Mouse (Mus musculus): Measurements from ENCODE around the gene Chmp6. TPM values are rescaled to one million over a fixed set of nuclear protein-coding genes. Genes with fewer than 3 reads are reported as not detected.

Chmp6 gene
- polyA plus RNA-seq, 1 experiment from 2014 or later = 104 TPM

DNA sequence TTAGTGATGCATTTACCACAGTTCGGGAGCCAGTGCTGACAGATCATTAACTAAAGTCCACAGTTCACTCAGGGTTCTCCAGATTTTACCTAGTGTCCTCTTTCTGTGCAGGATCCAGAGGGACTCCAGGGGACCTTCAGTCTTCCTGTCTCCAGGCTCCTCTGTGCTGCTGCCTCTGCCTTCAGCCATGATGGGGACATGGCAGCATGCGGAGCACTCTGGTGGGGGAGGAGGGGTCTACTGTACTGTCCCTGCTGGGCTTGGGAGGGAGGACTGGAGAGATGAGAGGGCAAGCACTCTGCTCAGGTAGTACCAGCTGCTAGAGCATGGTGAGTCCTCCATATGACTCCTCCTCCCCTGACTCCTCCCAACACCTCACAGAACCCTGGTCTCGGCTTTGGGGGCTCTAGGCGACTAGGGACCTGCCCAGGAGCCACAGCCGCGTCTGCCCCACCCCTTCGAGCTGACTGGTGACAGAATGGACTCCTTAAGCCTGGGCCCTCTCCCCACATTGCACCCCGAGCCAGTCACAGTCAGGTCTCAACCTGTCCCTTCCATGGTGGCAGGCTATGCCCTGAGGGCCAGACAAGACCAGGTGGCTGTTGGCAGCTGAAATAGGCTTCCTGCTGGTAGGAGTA, 26.0 kb downstream of the Chmp6 start:
- peaks cover 80% of the 10 kb centered on the region for H3K4me1 ChIP-seq
- no peak for ATAC-seq (ENCODE audit: insufficient number of reproducible peaks, insufficient read depth, low FRiP score, low TSS enrichment, low read depth)
- no peaks in the 10 kb centered on the region for H3K9me3 ChIP-seq
- H3K4me3 ChIP-seq = no peak overlapping the region
- 43% methylated on average over 8 of the region's 8 CpGs for WGBS
- H3K27me3 ChIP-seq = peaks cover 4% of the 10 kb centered on the region; the same call in 1 of the 2 replicates
- H3K4me2 ChIP-seq = peak overlapping the region; percentile 27
- no peaks in the 10 kb centered on the region for H3K36me3 ChIP-seq
- H3K27ac ChIP-seq = peak overlapping the region; percentile 85; the same call in 1 of the 2 replicates
- 0 out of 2 replicates have a peak overlapping the region, but pooled peaks have one; percentile 40 for H3K9ac ChIP-seq

DNA sequence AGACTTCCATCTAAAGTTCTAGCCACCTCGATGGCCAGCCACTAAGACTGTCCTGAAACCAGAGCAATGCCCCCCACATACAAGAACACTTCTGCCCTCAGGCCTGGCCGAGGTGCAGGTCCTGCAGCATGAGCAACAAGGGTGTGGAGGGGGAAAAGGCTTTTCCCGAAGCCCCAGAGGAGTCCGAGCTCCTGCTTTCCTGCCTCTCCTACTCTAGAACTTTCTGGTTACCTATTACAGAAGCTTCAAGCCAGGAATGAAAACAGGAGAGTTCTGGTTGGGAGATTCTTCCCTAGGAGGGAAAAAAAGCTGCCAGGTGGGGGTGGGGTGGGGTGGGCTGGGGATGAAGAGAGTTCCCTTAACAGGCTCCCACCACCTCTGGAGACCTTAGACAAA, 26.5 kb downstream of the Chmp6 start:
- Histone ChIP-seq H3K4me2 (peak overlapping the region; percentile 18; the same call in 1 of the 2 replicates), H3K9me3 (no peaks in the 10 kb centered on the region), H3K9ac (0 out of 2 replicates have a peak overlapping the region, but pooled peaks have one; percentile 16), H3K4me3 (no peak overlapping the region), H3K4me1 (peaks cover 85% of the 10 kb centered on the region), H3K27me3 (peaks cover 4% of the 10 kb centered on the region; the same call in 1 of the 2 replicates), H3K27ac (peak overlapping the region; percentile 85; the same call in 1 of the 2 replicates), H3K36me3 (no peaks in the 10 kb centered on the region)
- WGBS = 49% methylated on average over 4 of the region's 4 CpGs
- no peak for ATAC-seq (ENCODE audit: insufficient number of reproducible peaks, insufficient read depth, low FRiP score, low TSS enrichment, low read depth)

DNA sequence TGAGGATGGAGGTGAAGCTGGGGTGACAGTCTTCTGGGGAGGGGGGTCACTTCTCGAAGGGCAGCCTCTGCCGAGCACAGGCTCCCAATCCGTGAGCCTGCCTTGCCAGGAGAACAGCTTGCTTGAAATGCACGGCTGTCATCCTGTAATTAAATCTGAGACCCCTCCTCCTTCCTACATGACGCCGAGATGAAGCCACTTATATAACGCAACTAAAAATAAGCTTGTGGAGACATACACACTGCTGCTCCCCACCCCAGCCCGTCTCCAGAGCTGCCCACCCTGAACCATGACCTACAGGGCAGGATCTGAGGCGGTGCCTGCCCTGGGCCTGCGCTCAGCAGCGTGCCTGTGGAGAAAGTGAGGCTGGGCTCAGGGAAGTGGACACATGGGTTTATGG, 26.9 kb downstream of the Chmp6 start:
- Histone ChIP-seq H3K4me2 (peak overlapping the region; percentile 18; the same call in 1 of the 2 replicates), H3K27ac (no peak overlapping the region; the same call in 1 of the 2 replicates), H3K4me1 (peaks cover 89% of the 10 kb centered on the region), H3K9me3 (no peaks in the 10 kb centered on the region), H3K27me3 (peaks cover 4% of the 10 kb centered on the region; the same call in 1 of the 2 replicates), H3K9ac (0 out of 2 replicates have a peak overlapping the region, but pooled peaks have one; percentile 16), H3K36me3 (no peaks in the 10 kb centered on the region), H3K4me3 (no peak overlapping the region)
- WGBS = 44% methylated on average over 11 of the region's 11 CpGs
- ATAC-seq (ENCODE audit: insufficient number of reproducible peaks, insufficient read depth, low FRiP score, low TSS enrichment, low read depth) = no peak

DNA sequence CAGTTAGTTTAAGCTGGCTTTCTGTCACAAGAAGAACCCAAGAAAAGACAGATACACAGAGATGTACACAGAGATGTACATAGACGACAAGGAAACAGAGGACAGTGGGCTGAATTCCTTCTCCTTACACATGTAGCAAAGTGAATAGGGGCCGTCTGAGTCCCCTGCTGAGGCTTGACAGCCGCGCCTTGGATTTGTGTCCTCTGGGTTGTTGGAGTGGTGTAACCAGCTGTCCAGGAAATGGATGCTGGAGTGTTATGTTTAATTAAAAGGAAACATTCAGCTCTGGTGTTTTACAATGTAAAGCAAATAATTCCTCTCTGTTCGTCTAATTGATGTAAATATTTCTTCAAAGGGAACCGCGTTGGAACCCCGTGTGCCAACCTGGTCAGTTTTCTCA, 28.6 kb downstream of the Chmp6 start:
- Histone ChIP-seq H3K27me3 (peaks cover 4% of the 10 kb centered on the region; the same call in 1 of the 2 replicates), H3K9ac (peak overlapping the region; percentile 77), H3K4me3 (peak overlapping the region; percentile 65), H3K4me1 (peaks cover 78% of the 10 kb centered on the region), H3K36me3 (no peaks in the 10 kb centered on the region), H3K4me2 (peak overlapping the region; percentile 77), H3K9me3 (no peaks in the 10 kb centered on the region), H3K27ac (0 out of 2 replicates have a peak overlapping the region, but pooled peaks have one; percentile 79)
- ATAC-seq (ENCODE audit: insufficient number of reproducible peaks, insufficient read depth, low FRiP score, low TSS enrichment, low read depth) = no peak
- WGBS = 9% methylated on average over 8 of the region's 8 CpGs

DNA sequence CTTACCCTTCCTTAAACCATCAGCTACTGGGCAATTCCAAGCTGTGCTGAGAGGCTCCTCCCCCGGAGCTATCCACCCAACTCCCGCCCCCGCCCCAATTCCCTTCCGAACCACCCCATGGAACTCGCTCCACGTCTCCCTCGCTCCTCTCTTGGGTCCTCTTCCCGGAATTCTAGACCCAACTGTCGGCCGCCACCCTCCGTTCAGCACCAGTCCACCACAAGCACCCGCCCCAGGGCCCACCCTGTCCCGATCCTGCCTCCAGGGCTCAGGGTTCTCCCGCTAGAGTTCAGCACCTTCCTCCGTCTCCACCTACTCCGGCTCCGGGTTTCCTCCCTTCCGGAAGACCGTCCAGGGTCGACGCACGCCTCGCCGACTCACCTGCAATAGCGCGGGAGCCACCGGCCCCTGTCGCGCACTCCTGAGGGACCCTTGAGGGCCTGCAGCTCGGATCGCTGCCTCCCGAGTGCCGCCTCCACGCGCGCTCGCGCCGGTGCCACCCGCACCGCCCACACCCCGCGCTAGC, 29.0 kb downstream of the Chmp6 start:
- Histone ChIP-seq H3K27me3 (peaks cover 4% of the 10 kb centered on the region; the same call in 1 of the 2 replicates), H3K4me3 (peak overlapping the region; percentile 65), H3K4me1 (peaks cover 73% of the 10 kb centered on the region), H3K9ac (peak overlapping the region; percentile 77), H3K4me2 (peak overlapping the region; percentile 77), H3K27ac (peak overlapping the region; percentile 79), H3K9me3 (no peaks in the 10 kb centered on the region), H3K36me3 (no peaks in the 10 kb centered on the region)
- ATAC-seq (ENCODE audit: insufficient number of reproducible peaks, insufficient read depth, low FRiP score, low TSS enrichment, low read depth) = peak; percentile 52
- 1% methylated on average over 43 of the region's 43 CpGs for WGBS

DNA sequence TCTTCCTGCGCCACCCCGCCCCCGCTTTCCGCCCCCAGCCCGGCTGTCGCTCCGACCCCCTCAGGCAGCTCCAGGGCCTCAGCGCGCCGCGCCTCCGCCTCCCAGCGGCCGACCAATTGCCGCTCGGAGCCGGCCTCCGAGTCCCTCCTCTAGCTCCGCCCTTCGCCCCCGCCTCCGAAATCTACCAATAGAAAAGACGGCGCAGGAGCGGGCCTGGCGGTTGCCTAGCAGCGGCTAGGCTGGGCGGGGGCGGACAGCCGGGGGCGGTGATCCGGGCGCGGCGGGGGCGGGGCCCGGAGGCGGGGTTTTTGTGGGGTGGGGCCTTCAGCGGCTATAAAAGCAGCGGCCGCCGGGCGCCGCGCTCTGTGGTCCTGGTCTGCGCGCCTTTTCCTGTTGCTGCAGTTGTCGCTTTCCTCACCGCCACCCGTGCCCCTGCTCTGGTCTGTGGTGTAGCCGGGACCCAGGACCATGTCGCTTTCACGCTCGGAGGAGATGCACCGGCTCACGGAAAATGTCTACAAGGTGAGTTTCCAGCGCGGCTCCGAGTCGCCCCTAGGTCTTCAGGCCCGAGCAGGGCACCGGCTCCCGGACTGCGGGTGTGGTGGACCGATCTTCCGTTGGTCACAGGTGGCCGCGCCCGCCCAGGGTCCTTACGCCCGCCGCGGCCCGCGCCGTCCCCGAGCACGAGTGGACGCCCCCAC, 29.6 kb downstream of the Chmp6 start, which contains the start of gene Baiap2:
TSS of gene Baiap2 (plus strand) at position 37 of the 701 bp plus-strand sequence.
- Histone ChIP-seq H3K4me2 (peak within 1 kb of the TSS; percentile 96), H3K9me3 (no peaks in the 10 kb centered on the region), H3K27me3 (peaks cover 4% of the 10 kb centered on the region; the same call in 1 of the 2 replicates), H3K27ac (peak within 1 kb of the TSS; percentile 79), H3K36me3 (no peaks in the 10 kb centered on the region), H3K4me1 (peaks cover 68% of the 10 kb centered on the region), H3K4me3 (peak within 1 kb of the TSS; percentile 65), H3K9ac (peak within 1 kb of the TSS; percentile 87)
- under 1% methylated on average over 78 of the region's 79 CpGs for WGBS
- ATAC-seq (ENCODE audit: insufficient number of reproducible peaks, insufficient read depth, low FRiP score, low TSS enrichment, low read depth) = peak; percentile 91

DNA sequence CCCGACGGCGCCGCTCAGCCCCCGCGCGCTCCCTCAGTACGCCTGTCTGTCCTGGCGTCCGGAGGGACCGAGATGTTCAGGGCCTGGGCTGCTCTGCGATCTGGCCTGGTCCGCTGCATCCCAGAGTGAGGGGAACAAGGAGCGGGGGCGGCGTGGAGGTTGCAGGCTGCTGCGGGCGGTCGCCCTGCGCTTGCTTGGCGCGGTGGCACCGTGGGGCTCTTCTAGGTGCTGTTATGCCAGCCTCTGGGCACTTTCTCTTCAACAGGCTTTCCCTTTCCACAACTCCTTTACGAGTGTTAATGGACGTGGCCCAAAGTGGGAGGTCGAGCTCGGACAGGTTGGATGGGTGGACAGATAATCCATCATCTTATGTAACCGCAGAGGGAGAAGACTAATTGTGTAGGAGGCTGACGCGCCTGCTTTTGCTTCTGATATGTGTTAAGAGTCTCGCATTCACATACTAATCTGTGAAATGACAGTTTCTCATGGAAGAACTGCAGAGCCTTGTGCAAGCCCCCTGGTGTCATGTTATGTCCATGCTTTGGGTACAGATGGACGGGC, 30.3 kb downstream of the Chmp6 start:
- H3K9me3 ChIP-seq = no peaks in the 10 kb centered on the region
- H3K4me2 ChIP-seq = peak overlapping the region; percentile 96
- H3K27ac ChIP-seq = no peak overlapping the region
- peak overlapping the region; percentile 87 for H3K9ac ChIP-seq
- peak overlapping the region; percentile 65 for H3K4me3 ChIP-seq
- H3K36me3 ChIP-seq = no peaks in the 10 kb centered on the region
- WGBS = 6% methylated on average over 32 of the region's 32 CpGs
- no peak for ATAC-seq (ENCODE audit: insufficient number of reproducible peaks, insufficient read depth, low FRiP score, low TSS enrichment, low read depth)
- peaks cover 4% of the 10 kb centered on the region; the same call in 1 of the 2 replicates for H3K27me3 ChIP-seq
- peaks cover 68% of the 10 kb centered on the region for H3K4me1 ChIP-seq

DNA sequence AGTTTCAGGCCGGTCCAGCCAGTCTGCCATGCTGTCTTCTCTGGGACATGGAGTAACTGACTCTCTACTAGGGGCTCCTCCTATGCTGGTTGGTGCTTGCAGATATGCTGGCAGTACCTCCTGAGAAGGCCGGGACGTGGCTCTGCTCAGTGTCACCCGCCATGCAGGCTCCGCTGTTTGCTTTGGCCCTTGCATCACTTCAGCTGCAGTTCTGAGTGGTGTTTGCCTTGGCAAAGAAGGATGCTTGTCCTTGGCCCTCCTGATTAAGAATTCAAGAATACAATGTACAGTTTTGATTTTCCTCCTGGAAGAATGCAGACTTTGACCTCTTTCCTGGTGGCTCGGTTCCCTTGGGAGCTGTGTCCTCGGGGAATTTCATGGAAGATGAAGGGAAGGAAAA, 32.1 kb downstream of the Chmp6 start:
- Histone ChIP-seq H3K4me2 (peak overlapping the region; percentile 96), H3K36me3 (no peaks in the 10 kb centered on the region), H3K9ac (no peak overlapping the region), H3K27ac (no peak overlapping the region), H3K4me1 (peaks cover 52% of the 10 kb centered on the region), H3K9me3 (no peaks in the 10 kb centered on the region), H3K4me3 (no peak overlapping the region), H3K27me3 (0 out of 2 replicates have a peak, but pooled peaks cover 4% of the 10 kb centered on the region)
- ATAC-seq (ENCODE audit: insufficient number of reproducible peaks, insufficient read depth, low FRiP score, low TSS enrichment, low read depth) = no peak
- 83% methylated on average over 7 of the region's 7 CpGs for whole genome bisulfite sequencing

DNA sequence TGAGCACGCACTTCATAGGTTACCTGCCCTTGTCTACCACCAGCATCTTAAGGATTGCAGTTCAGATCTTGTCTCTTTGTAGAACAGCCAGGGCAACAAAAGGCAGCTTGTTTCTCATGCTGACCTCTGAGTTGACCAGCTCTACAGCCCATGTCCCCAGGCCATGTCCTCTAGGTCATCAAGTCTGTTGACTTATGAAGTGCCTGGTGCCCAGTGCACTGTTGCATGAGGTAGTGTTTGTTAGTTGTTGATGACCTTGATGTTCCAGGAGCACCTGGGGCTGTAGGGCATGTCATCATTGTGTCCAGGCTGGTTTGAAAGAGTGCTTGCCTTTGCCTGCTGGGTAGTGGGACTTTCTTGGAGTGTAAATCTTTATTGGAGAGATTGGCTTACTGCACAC, 34.2 kb downstream of the Chmp6 start:
- 89% methylated on average over 1 of the region's 1 CpGs for WGBS

DNA sequence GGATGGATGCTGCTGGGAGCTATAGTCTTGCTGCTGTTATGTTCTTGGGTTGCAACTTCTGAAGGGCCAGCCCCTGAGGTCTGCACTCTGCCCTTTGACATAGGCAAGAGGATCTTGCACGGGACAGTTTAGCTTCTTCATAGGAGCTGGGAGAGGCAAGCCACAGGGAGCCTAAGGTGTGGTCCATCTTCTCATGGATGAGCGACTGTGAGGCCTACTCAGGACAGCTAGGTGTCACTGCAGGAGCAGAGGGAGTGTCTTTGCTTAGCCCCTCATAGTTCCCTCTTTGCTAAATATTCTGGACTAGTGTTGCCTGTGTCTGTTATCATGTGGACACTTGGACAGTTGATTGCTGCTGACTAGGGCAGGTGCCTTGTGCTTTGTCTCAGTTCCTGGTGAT, 34.7 kb downstream of the Chmp6 start:
- WGBS = 45% methylated on average over 2 of the region's 2 CpGs
- Histone ChIP-seq H3K27ac (no peak overlapping the region), H3K9ac (no peak overlapping the region), H3K4me1 (peaks cover 44% of the 10 kb centered on the region), H3K27me3 (no peaks in the 10 kb centered on the region), H3K4me3 (no peak overlapping the region), H3K9me3 (no peaks in the 10 kb centered on the region), H3K4me2 (no peak overlapping the region), H3K36me3 (no peaks in the 10 kb centered on the region)
- no peak for ATAC-seq (ENCODE audit: insufficient number of reproducible peaks, insufficient read depth, low FRiP score, low TSS enrichment, low read depth)

More for the DNA sequence above, 34.2 kb downstream of the Chmp6 start:
- Histone ChIP-seq H3K27me3 (no peaks in the 10 kb centered on the region), H3K9ac (no peak overlapping the region), H3K4me1 (peaks cover 40% of the 10 kb centered on the region), H3K4me2 (no peak overlapping the region), H3K9me3 (no peaks in the 10 kb centered on the region), H3K27ac (no peak overlapping the region), H3K4me3 (no peak overlapping the region), H3K36me3 (no peaks in the 10 kb centered on the region)
- no peak for ATAC-seq (ENCODE audit: insufficient number of reproducible peaks, insufficient read depth, low FRiP score, low TSS enrichment, low read depth)

DNA sequence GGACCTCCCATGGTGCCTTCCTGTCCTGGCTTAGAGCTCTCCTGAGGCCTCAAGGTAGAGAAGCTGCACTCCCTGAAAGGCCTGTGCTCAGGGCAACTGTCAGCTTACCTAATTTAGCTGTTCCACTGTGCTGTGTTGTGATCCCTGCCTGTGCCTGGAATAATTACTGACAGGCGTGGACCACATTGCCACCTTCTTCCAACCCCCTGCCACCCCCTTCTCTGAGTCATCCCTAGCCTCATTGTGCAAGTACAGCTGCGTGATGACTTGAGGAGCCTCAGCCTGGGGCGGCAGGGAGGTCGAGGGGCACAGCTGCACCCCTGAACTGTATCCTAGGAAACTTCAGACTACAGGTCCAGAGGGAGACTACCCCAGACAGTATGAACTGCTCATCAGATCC, 35.1 kb downstream of the Chmp6 start:
- no peak for ATAC-seq (ENCODE audit: insufficient number of reproducible peaks, insufficient read depth, low FRiP score, low TSS enrichment, low read depth)
- 47% methylated on average over 4 of the region's 4 CpGs for WGBS
- H3K4me1 ChIP-seq = peaks cover 48% of the 10 kb centered on the region
- no peaks in the 10 kb centered on the region for H3K9me3 ChIP-seq
- no peak overlapping the region for H3K27ac ChIP-seq
- H3K9ac ChIP-seq = no peak overlapping the region
- H3K4me3 ChIP-seq = no peak overlapping the region
- no peaks in the 10 kb centered on the region for H3K36me3 ChIP-seq
- no peaks in the 10 kb centered on the region for H3K27me3 ChIP-seq
- H3K4me2 ChIP-seq = no peak overlapping the region

All from embryonic facial prominence, embryonic 13.5 days (tissue).